Mouse (Mus musculus) hindbrain, embryonic 12.5 days (tissue): ENCODE data around the gene Ssh3. TPM values are rescaled to one million over a fixed set of nuclear protein-coding genes. Genes with fewer than 3 reads are reported as not detected.
A peak's percentile ranks its signal among the peaks of the same experiment; 100 is the strongest.
"Not testable (repeated sequence)": the region's sequence is repeated elsewhere in the genome, so short reads cannot be mapped to it uniquely, and the experiment has no call there.

Experiments
- ATAC-seq: fragments of 200-750 bp; cut with Nextera tagmentation; 2 replicates; pipeline ENCODE4 v1.8.0; 2017; ENCODE audit warnings: moderate TSS enrichment; ENCODE audit not compliant: low FRiP score
- H3K27ac ChIP-seq: fragments of 300-500 bp; sonication (generic); 2 replicates; pipeline ENCODE4 v1.5.1; 2016; ENCODE audit warnings: mild to moderate bottlenecking
- H3K27me3 ChIP-seq: fragments of 300-500 bp; sonication (generic); 2 replicates; pipeline ENCODE4 v1.6.1; 2016; ENCODE audit warnings: mild to moderate bottlenecking
- H3K36me3 ChIP-seq: fragments of 300-500 bp; sonication (generic); 2 replicates; pipeline ENCODE4 v1.6.1; 2016; ENCODE audit warnings: mild to moderate bottlenecking
- H3K4me1 ChIP-seq: fragments of 300-500 bp; sonication (generic); 2 replicates; pipeline ENCODE4 v1.6.1; 2016
- H3K4me2 ChIP-seq: fragments of 300-500 bp; sonication (generic); replicated peaks from 2 replicates; pipeline ENCODE4 v1.6.1; 2016; ENCODE audit warnings: mild to moderate bottlenecking
- H3K4me3 ChIP-seq: fragments of 300-500 bp; sonication (generic); 2 replicates; pipeline ENCODE4 v1.5.1; 2016; ENCODE audit warnings: mild to moderate bottlenecking
- H3K9ac ChIP-seq: fragments of 300-500 bp; sonication (generic); 2 replicates; pipeline ENCODE4 v1.6.1; 2016; ENCODE audit warnings: mild to moderate bottlenecking, moderate library complexity
- H3K9me3 ChIP-seq: fragments of 300-500 bp; sonication (generic); replicated peaks from 2 replicates; pipeline ENCODE4 v1.6.1; 2016; ENCODE audit warnings: mild to moderate bottlenecking
- WGBS: fragments of 180-500 bp; shearing (Covaris S2); methylation state at CpG from one replicate; pipeline ENCODE4 v1.1.7; 2016; 5-methylcytosine and 5-hydroxymethylcytosine counted together
- polyA plus RNA-seq: library from polyadenylated mRNA; unstranded; fragments of >200 nt; fragmentation: Nextera tagmentation; extraction: Ambion mirVana; gene quantifications from 2 replicates; pipeline ENCODE4 v1.2.1, GENCODE M21; 2016

Ssh3 gene
- polyA plus RNA-seq, 1 experiment from 2014 or later: 10.4 TPM

DNA sequence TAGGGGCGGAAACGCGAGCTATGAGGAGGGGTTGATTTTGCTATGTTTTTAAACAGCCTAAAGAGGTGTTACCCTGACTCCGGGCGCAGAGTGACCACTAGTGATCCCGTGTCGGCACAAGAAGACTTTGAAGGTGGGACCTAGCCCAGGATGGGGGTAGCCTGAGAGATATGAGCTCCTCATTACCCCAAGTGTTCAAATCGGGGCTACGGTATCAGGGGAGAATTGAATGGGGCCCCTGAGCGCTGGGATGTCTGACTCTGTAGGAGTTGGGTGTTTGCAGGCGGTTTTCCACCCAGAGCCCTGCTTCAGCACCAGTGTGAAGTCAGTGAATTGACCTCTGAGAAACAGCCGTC is 11.1 kb downstream of the Ssh3 start:
- Histone ChIP-seq H3K9me3 (no peaks in the 10 kb centered on the region), H3K36me3 (no peaks in the 10 kb centered on the region), H3K4me2 (peak overlapping the region; percentile 80), H3K27me3 (no peaks in the 10 kb centered on the region), H3K9ac (peak overlapping the region; percentile 64; the same call in 1 of the 2 replicates), H3K27ac (no peak overlapping the region), H3K4me1 (peaks cover 4% of the 10 kb centered on the region; the same call in 1 of the 2 replicates), H3K4me3 (peak overlapping the region; percentile 54)
- peak; percentile 60; the same call in 1 of the 2 replicates for ATAC-seq
- 25% methylated on average over 12 of the region's 12 CpGs for WGBS

GRCm38 (mm10) chr19:4257216-4257896 is 11.6 kb downstream of the Ssh3 start:
- H3K4me3 ChIP-seq: peak overlapping the region; percentile 54
- under 1% methylated on average over 41 of the region's 41 CpGs for WGBS
- no peaks in the 10 kb centered on the region for H3K9me3 ChIP-seq
- no peaks in the 10 kb centered on the region for H3K36me3 ChIP-seq
- peak overlapping the region; percentile 80 for H3K4me2 ChIP-seq
- peak; percentile 94 for ATAC-seq
- no peaks in the 10 kb centered on the region for H3K27me3 ChIP-seq
- peaks cover 4% of the 10 kb centered on the region; the same call in 1 of the 2 replicates for H3K4me1 ChIP-seq
- peak overlapping the region; percentile 64 for H3K9ac ChIP-seq
- no peak overlapping the region for H3K27ac ChIP-seq

GRCm38 (mm10) chr19:4255583-4256162 is 13.3 kb downstream of the Ssh3 start:
- no peak for ATAC-seq
- Histone ChIP-seq H3K36me3 (no peaks in the 10 kb centered on the region), H3K9me3 (no peaks in the 10 kb centered on the region), H3K4me3 (no peak overlapping the region), H3K4me1 (peaks cover 4% of the 10 kb centered on the region; the same call in 1 of the 2 replicates), H3K4me2 (no peak overlapping the region), H3K27ac (no peak overlapping the region), H3K27me3 (no peaks in the 10 kb centered on the region), H3K9ac (no peak overlapping the region)
- 71% methylated on average over 11 of the region's 11 CpGs for WGBS

DNA sequence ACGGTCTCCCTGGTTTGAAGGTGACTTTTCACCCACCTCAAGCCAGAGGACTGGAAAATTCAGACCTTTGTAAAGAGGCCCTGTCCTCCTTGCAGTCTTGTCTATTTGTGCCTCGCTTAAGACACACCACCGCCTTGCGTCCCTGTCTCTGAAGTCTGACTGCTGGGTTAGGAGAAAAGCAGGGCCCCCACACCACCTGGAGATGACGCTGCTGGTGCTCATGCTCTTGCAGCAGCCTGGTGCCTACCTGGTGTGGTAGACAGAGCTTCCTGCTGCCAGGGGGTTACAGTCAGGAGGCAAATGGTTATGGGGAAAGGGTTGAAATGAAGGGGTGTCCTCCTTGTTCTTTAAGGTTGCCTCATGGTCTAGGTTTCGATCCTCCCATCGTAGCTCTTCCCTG is 14.8 kb downstream of the Ssh3 start:
- Histone ChIP-seq H3K27ac (no peak overlapping the region), H3K4me3 (no peak overlapping the region), H3K36me3 (no peaks in the 10 kb centered on the region), H3K9ac (no peak overlapping the region), H3K4me2 (no peak overlapping the region), H3K27me3 (no peaks in the 10 kb centered on the region), H3K9me3 (no peaks in the 10 kb centered on the region), H3K4me1 (peaks cover 4% of the 10 kb centered on the region; the same call in 1 of the 2 replicates)
- ATAC-seq: no peak
- 85% methylated on average over 7 of the region's 7 CpGs for WGBS

DNA sequence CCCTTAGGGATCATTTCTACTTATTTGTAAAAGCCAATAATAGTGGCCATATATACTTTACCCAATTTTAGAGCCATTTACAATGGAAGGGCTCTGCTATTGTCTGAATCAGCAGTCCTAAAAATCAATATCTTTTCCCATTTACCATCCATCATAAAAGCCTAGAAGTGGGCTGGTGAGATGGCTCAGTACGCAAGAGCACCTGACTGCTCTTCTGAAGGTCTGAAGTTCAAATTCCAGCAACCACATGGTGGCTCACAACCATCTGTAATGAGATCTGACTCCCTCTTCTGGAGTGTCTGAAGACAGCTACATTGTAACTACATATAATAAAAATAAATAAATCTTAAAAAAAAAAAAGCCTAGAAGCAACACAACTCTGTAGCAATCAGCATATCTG is 20.3 kb downstream of the Ssh3 start:
- not testable (repeated sequence) for H3K9me3 ChIP-seq, H3K27me3 ChIP-seq, H3K4me2 ChIP-seq, H3K27ac ChIP-seq, H3K9ac ChIP-seq, ATAC-seq, H3K36me3 ChIP-seq, H3K4me3 ChIP-seq, H3K4me1 ChIP-seq
- WGBS: 69% methylated on average over 1 of the region's 1 CpGs

DNA sequence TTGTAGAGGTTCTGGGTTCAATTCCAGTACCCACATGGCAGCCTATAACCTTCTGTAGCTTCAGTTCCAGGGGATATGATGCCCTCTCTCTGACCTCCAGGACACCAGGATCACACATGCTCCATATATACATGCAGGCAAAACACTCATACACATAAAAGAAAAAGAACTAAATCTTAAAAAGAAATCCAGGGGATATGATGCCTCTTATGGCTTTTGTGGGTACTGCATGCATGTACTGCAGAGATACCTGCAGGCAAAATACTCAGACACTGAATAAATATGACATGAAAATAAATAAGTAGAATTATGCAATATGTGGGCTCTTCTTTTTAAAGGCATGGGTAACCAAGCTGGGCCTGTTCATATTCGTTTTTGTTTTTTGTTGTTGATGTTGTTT is 22.0 kb downstream of the Ssh3 start:
- H3K9me3 ChIP-seq: no peaks in the 10 kb centered on the region
- no peaks in the 10 kb centered on the region for H3K36me3 ChIP-seq
- no peaks in the 10 kb centered on the region for H3K4me1 ChIP-seq
- H3K4me2 ChIP-seq: no peak overlapping the region
- no peak for ATAC-seq
- H3K27me3 ChIP-seq: no peaks in the 10 kb centered on the region
- H3K4me3 ChIP-seq: no peak overlapping the region
- WGBS: 60% methylated on average over 1 of the region's 1 CpGs
- H3K9ac ChIP-seq: no peak overlapping the region
- no peak overlapping the region for H3K27ac ChIP-seq

GRCm38 (mm10) chr19:4244775-4245174 is 24.2 kb downstream of the Ssh3 start:
- no peak for ATAC-seq
- Histone ChIP-seq H3K9me3 (no peaks in the 10 kb centered on the region), H3K27ac (no peak overlapping the region), H3K36me3 (no peaks in the 10 kb centered on the region), H3K27me3 (no peaks in the 10 kb centered on the region), H3K4me3 (no peak overlapping the region), H3K4me1 (no peaks in the 10 kb centered on the region), H3K9ac (no peak overlapping the region), H3K4me2 (no peak overlapping the region)
- 86% methylated on average over 6 of the region's 6 CpGs for WGBS

- WGBS: 71% methylated on average over 3 of the region's 3 CpGs
- ATAC-seq: no peak
- H3K4me2 ChIP-seq: no peak overlapping the region
- no peaks in the 10 kb centered on the region for H3K36me3 ChIP-seq
- H3K9ac ChIP-seq: no peak overlapping the region
- no peak overlapping the region for H3K4me3 ChIP-seq
- H3K9me3 ChIP-seq: no peaks in the 10 kb centered on the region
- H3K4me1 ChIP-seq: no peaks in the 10 kb centered on the region
- H3K27me3 ChIP-seq: no peaks in the 10 kb centered on the region
- no peak overlapping the region for H3K27ac ChIP-seq
Observed at GRCm38 (mm10) chr19:4242416-4242815, 26.6 kb downstream of the Ssh3 start.

DNA sequence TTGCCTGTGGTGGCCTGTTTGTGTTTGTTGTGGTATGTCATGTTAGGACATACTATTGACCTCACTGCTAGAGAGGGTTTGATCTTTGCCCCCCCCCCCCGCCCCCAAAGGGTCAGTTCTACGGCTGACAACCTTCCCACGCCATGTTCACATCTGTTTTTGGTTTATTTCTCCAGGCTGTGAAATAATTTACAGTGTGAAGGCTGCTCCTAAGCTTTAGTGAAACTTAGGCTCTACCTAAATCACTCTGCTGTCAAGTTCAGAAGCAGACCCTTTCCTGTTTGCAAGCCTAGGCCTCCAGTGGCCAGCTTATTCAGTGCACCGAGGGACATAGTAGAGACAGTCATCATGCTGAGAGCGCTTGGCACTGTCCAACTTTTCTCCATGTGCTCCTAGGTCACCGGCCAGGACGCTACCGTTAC is 28.7 kb downstream of the Ssh3 start:
- Histone ChIP-seq H3K9ac (no peak overlapping the region), H3K36me3 (no peaks in the 10 kb centered on the region), H3K9me3 (no peaks in the 10 kb centered on the region), H3K27ac (no peak overlapping the region), H3K4me3 (no peak overlapping the region), H3K4me1 (no peaks in the 10 kb centered on the region), H3K27me3 (no peaks in the 10 kb centered on the region), H3K4me2 (no peak overlapping the region)
- ATAC-seq: no peak
- 67% methylated on average over 8 of the region's 8 CpGs for WGBS

DNA sequence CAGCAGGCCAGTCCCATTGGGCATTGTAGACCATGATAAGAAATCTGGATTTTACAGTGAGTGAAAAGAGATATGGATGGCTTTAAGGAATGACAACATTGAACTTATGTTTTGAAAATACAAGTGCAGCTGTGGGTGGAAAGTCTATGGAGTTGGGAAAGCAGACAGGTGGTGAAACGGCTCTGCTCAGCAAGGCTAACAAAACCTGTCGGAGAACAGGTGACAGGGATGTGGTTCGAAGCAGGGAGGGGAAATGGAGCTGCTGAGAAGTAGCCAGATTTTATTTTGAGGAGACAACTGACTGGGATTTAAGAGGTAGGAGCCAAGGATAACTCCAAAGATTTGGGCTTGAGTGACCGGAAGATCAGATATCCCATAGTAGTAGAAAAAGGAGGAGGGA is 34.4 kb downstream of the Ssh3 start:
- no peak overlapping the region for H3K9ac ChIP-seq
- peaks cover 8% of the 10 kb centered on the region for H3K27me3 ChIP-seq
- no peaks in the 10 kb centered on the region for H3K36me3 ChIP-seq
- WGBS: 77% methylated on average over 4 of the region's 4 CpGs
- peaks cover 12% of the 10 kb centered on the region for H3K4me1 ChIP-seq
- H3K9me3 ChIP-seq: no peaks in the 10 kb centered on the region
- no peak for ATAC-seq
- H3K4me3 ChIP-seq: no peak overlapping the region
- H3K4me2 ChIP-seq: no peak overlapping the region
- no peak overlapping the region for H3K27ac ChIP-seq

- Histone ChIP-seq H3K4me2 (peak overlapping the region; percentile 89), H3K27ac (no peak overlapping the region), H3K4me1 (peaks cover 12% of the 10 kb centered on the region), H3K4me3 (no peak overlapping the region), H3K9me3 (no peaks in the 10 kb centered on the region), H3K27me3 (peaks cover 20% of the 10 kb centered on the region), H3K36me3 (no peaks in the 10 kb centered on the region), H3K9ac (peak overlapping the region; percentile 82)
- WGBS: 76% methylated on average over 7 of the region's 7 CpGs
- ATAC-seq: no peak
Observed at GRCm38 (mm10) chr19:4232651-4233050, 36.3 kb downstream of the Ssh3 start.

GRCm38 (mm10) chr19:4232186-4232572 is 36.8 kb downstream of the Ssh3 start:
- peak overlapping the region; percentile 89 for H3K4me2 ChIP-seq
- no peaks in the 10 kb centered on the region for H3K9me3 ChIP-seq
- H3K27me3 ChIP-seq: peaks cover 20% of the 10 kb centered on the region
- peak; percentile 26 for ATAC-seq
- peak overlapping the region; percentile 82 for H3K9ac ChIP-seq
- H3K4me3 ChIP-seq: peak overlapping the region; percentile 52
- H3K4me1 ChIP-seq: peaks cover 12% of the 10 kb centered on the region
- peak overlapping the region; percentile 69 for H3K27ac ChIP-seq
- 58% methylated on average over 2 of the region's 2 CpGs for WGBS
- H3K36me3 ChIP-seq: no peaks in the 10 kb centered on the region
